Mouse (Mus musculus): Measurements from ENCODE around the gene Adra2a.

Adra2a gene

GRCm38 (mm10) chr19:54043851-54044250, at the start of gene Adra2a:
Gene Adra2a, plus strand, starts transcription at chr19:54044151.
- no peak for DNase-seq

- no peak for DNase-seq
These were observed 49.7 kb upstream of the Adra2a start for GRCm38 (mm10) chr19:53994276-53994675.

- no peak for DNase-seq
These were observed 33.0 kb upstream of the Adra2a start for GRCm38 (mm10) chr19:54010973-54011372.

GRCm38 (mm10) chr19:54014999-54015398, 29.0 kb upstream of the Adra2a start:
- DNase-seq = no peak

- no peak for DNase-seq
These were observed 28.4 kb upstream of the Adra2a start for GRCm38 (mm10) chr19:54015503-54015902.

- no peak for DNase-seq
These were observed 8.9 kb upstream of the Adra2a start for GRCm38 (mm10) chr19:54035100-54035499.

GRCm38 (mm10) chr19:54039441-54039840, 4.5 kb upstream of the Adra2a start:
- no peak for DNase-seq

- DNase-seq = peak; percentile 13 to 32
These were observed 3.5 kb upstream of the Adra2a start for GRCm38 (mm10) chr19:54040356-54041028.

GRCm38 (mm10) chr19:54041029-54041367, 3.0 kb upstream of the Adra2a start:
- no peak for DNase-seq

GRCm38 (mm10) chr19:54044507-54045371, 788 bp downstream of the Adra2a start:
- peak; percentile 62 to 69 for DNase-seq

GRCm38 (mm10) chr19:54045412-54045811, 1.5 kb downstream of the Adra2a start:
- DNase-seq = peak in 1 of 2 experiments; percentile 20

GRCm38 (mm10) chr19:54045931-54046683, 2.2 kb downstream of the Adra2a start:
- peak; percentile 25 to 35 for DNase-seq

- DNase-seq = no peak
These were observed 2.7 kb downstream of the Adra2a start for GRCm38 (mm10) chr19:54046684-54047070.

GRCm38 (mm10) chr19:54047386-54048050, 3.6 kb downstream of the Adra2a start:
- no peak for DNase-seq

GRCm38 (mm10) chr19:54048161-54048885, 4.4 kb downstream of the Adra2a start:
- DNase-seq = no peak

GRCm38 (mm10) chr19:54051651-54052050, 7.7 kb downstream of the Adra2a start:
- no peak for DNase-seq

- no peak for DNase-seq
These were observed 11.9 kb downstream of the Adra2a start for GRCm38 (mm10) chr19:54055845-54056244.

- DNase-seq = no peak
These were observed 24.5 kb downstream of the Adra2a start for GRCm38 (mm10) chr19:54068447-54068846.

- peak; percentile 36 to 40 for DNase-seq
These were observed 26.6 kb downstream of the Adra2a start for GRCm38 (mm10) chr19:54070521-54070920.

GRCm38 (mm10) chr19:54072233-54072800, 28.4 kb downstream of the Adra2a start:
- no peak for DNase-seq

Data from lung, postnatal 4 days (tissue).